ENCODE assay signal across 23 mouse cellular contexts in the genomic region with DNA sequence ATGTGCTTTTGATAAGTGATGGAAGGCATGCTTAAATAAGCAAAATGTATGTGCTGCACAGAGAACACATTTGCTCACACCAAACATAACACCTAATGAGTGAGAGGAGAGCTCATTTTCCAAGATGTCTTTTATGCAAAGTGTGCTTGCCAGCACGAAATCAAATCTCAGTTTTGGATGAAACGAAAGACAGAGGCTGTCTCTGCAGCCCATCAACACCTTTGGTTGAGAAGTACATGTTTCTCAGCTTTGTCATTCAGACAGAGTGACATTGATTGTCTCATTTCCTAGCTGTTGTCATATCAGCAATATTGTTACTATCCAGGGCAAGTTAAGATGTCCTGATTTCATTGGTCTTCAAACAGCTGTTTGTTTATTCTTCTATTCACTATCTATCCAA. TPM values are rescaled to one million over a fixed set of nuclear protein-coding genes. Genes with fewer than 3 reads are reported as not detected.
"Had no signal": no experiment of that assay in that cellular context is flagged by ENCODE, and none has a peak within 500 bp of the region (broad histone marks: within the 10 kb centered on the region; RNA-seq: fewer than 3 reads in every experiment).

No protein-coding gene starts in this region.

- H3K27me3 ChIP-seq: lung, embryonic 15.5 days; megakaryocyte, embryonic 14.5 days; midbrain, embryonic 12.5 days; neural tube, embryonic 13.5 days; neural tube, embryonic 15.5 days had no signal

- H3K4me3 ChIP-seq: lung, embryonic 15.5 days; megakaryocyte, embryonic 14.5 days; midbrain, embryonic 10.5 days; midbrain, embryonic 12.5 days; myocyte; neural tube, embryonic 13.5 days; neural tube, embryonic 15.5 days had no signal

- H3K36me3 ChIP-seq: lung, embryonic 15.5 days; midbrain, embryonic 10.5 days; midbrain, embryonic 12.5 days; neural tube, embryonic 13.5 days; neural tube, embryonic 15.5 days had no signal

- H3K4me2 ChIP-seq: lung, embryonic 15.5 days; midbrain, embryonic 12.5 days; neural tube, embryonic 13.5 days; neural tube, embryonic 15.5 days had no signal

- DNase-seq: lung, adult 2 months; lung, postnatal 14 days; lung, postnatal 36 days; midbrain, embryonic 14.5 days; retina, postnatal 1 day; right cerebral cortex, adult 18-20 months; right cerebral cortex, postnatal 25 days; right cerebral cortex, postnatal 4 days; spleen, adult 18-20 months; thymus, adult 18-20 months; thymus, postnatal 14 days; thymus, postnatal 36 days had no signal

- H3K27ac ChIP-seq: lung, embryonic 15.5 days; macrophage; midbrain, embryonic 10.5 days; midbrain, embryonic 12.5 days; neural tube, embryonic 13.5 days; neural tube, embryonic 15.5 days had no signal

- H3K4me1 ChIP-seq: lung, embryonic 15.5 days; megakaryocyte, embryonic 14.5 days; neural tube, embryonic 13.5 days; neural tube, embryonic 15.5 days had no signal

- H3K9me3 ChIP-seq: lung, embryonic 15.5 days; megakaryocyte, embryonic 14.5 days; midbrain, embryonic 10.5 days; midbrain, embryonic 12.5 days; neural tube, embryonic 13.5 days; neural tube, embryonic 15.5 days had no signal

- H3K9ac ChIP-seq: lung, embryonic 15.5 days; midbrain, embryonic 12.5 days; neural tube, embryonic 13.5 days; neural tube, embryonic 15.5 days had no signal

- ATAC-seq: lung, postnatal 0 days; midbrain, embryonic 16.5 days had no signal

RNA-seq across cellular contexts. Expression of a gene that starts 29.5 kb away (rescaled TPM):
- total RNA-seq: megakaryocyte progenitor cell, adult 5-6 weeks had no signal
- polyA plus RNA-seq: macrophage had no signal
